Mouse (Mus musculus): ENCODE data around the gene Gna14.

The Gna14 gene

GRCm38 (mm10) chr19:16598653-16599297 is 163.2 kb downstream of the Gna14 start:
- no peak for DNase-seq

GRCm38 (mm10) chr19:16599298-16599970 is 163.9 kb downstream of the Gna14 start:
- peak; percentile 64 for DNase-seq

GRCm38 (mm10) chr19:16602026-16602425 is 166.5 kb downstream of the Gna14 start:
- no peak for DNase-seq

GRCm38 (mm10) chr19:16607634-16608033 is 172.1 kb downstream of the Gna14 start:
- no peak for DNase-seq

- no peak for DNase-seq
Measured at GRCm38 (mm10) chr19:16623154-16623553, 187.6 kb downstream of the Gna14 start.

GRCm38 (mm10) chr19:16624994-16625393 is 189.4 kb downstream of the Gna14 start:
- no peak for DNase-seq

- DNase-seq: peak; percentile 13
Measured at GRCm38 (mm10) chr19:16625610-16626395, 190.2 kb downstream of the Gna14 start.

All from thymus, postnatal 4 days (tissue).